Mouse (Mus musculus): ENCODE data around the gene Gm11541.

Gene Gm11541

GRCm38 (mm10) chr11:94676754-94677606 lies 27.3 kb downstream of the Gm11541 start, which contains the start of gene Xylt2:
TSS of gene Xylt2 (minus strand) at chr11:94677515.
- POLR2A ChIA-PET = interaction anchor here (0.6 to 4.0 kb wide), 26 partner anchors 10 to 630 kb away, joined by 3 to 27 read pairs (median 4); partner anchors contain the start of genes Eme1 (in 3 of the 4), Mrpl27 (in 3 of the 4), Lrrc59 (in 1 of the 4) and Ppp1r9b (in 1 of the 4)
- CTCF ChIA-PET = interaction anchor here (0.6 to 1.5 kb wide), 9 partner anchors 20 to 265 kb away, joined by 3 to 6 read pairs (median 3); partner anchors contain the start of gene Lrrc59 (in 1 of the 4)

DNA sequence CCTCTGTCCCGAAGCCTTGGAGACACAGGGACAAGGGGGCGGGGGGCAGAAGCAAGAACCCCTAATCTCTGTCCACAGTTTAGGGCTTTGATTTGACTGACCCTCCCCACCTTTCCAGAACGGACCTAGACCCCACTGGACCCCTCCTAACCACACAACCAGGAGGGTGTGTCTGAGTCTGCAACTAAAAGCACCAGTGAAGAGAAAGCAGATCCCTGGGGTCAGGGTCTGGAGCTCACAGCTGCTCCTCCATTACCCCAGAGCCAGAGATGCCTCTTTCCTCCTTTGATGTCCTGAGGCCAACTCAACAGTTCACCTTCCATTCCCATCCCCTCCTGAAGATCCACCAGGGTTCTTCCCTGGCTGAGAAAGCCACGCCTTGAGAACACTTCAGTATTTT lies 28.0 kb downstream of the Gm11541 start:
- CTCF ChIA-PET = interaction anchor here in 2 of 4 experiments (0.6 to 1.5 kb wide), 2 partner anchors 85 to 266 kb away, joined by 3 to 13 read pairs; no protein-coding TSS in a partner anchor
- POLR2A ChIA-PET = interaction anchor here in 3 of 4 experiments (0.8 to 4.0 kb wide), 21 partner anchors 10 to 629 kb away, joined by 3 to 27 read pairs (median 4); partner anchors contain the start of genes Eme1 (in 3 of the 3), Mrpl27 (in 3 of the 3), Lrrc59 (in 1 of the 3) and Ppp1r9b (in 1 of the 3)

DNA sequence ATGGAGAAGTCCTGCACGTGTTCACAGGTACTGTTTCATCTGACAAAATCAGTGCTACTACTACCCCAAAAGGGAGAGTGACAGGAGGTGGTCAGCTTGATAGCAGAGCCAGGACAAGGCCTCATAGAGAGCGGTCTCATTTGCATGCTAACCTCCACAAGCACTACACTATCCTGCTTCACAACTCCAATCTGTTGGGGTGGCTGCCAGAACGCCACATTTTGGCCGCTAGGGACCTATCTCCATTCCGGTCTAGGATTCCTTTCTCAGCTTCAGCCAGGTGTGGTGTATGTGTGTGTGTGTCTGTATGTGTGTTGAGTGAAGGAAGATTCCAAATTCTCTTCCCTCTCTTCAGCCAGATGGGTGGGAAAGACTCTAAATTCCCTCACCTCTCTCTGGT lies 28.9 kb downstream of the Gm11541 start:
- ChIA-PET CTCF (no interaction called here), POLR2A (interaction anchor here in 2 of 4 experiments (0.5 to 4.0 kb wide), 11 partner anchors 12 to 465 kb away, joined by 3 to 27 read pairs (median 5); partner anchors contain the start of genes Eme1 (in 2 of the 2), Mrpl27 (in 2 of the 2), Lrrc59 (in 1 of the 2) and Tob1 (in 1 of the 2))

DNA sequence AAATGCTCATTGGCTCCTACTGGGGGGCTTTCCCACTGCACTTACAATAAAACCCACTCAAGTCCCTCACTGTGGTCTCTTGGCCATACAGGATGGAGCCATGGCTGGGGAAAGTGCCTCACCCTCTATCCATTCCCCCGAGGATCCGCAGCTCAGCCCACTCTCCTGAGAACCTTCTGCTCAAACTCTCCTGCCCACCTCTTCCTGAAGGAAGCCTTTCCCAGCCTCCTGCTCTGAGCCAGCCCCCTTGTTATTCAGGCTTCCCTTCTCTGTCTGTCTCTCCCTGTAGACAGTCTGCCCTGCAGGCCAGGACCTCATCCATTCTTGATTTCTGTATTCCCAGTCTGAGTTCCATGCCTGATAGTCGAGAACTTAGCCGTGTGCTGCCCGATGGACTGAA lies 29.3 kb downstream of the Gm11541 start:
- ChIA-PET POLR2A (interaction anchor here in 2 of 4 experiments (3.8 to 4.0 kb wide), 2 partner anchors 21 to 45 kb away, joined by 17 to 18 read pairs; partner anchors contain the start of genes Eme1 (in 1 of the 2), Lrrc59 (in 1 of the 2) and Mrpl27 (in 1 of the 2)), CTCF (no interaction called here)

DNA sequence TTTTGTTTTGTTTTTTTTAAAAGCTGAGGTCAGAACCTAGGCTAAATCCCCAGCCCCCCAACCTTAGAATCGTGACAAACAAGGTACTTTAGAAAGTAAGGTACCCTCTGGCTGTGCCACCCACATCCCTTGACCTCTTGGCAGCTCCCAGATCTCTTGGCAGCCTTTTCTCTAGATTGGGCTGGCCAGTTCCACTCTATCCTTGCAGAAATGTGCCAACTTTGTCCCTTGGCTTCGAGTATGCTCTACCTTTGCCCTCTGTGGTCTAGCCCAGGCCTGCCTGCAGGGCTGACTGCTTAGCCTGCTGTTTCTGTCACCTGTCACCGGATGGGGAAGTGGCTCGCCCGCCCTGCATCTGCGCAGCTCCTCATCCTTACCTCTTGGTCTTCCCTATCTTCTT lies 39.0 kb downstream of the Gm11541 start:
- ChIA-PET POLR2A (interaction anchor here in 3 of 4 experiments (0.6 to 3.7 kb wide), 9 partner anchors 12 to 323 kb away, joined by 3 to 27 read pairs (median 4); partner anchors contain the start of genes Eme1 (in 2 of the 3), Mrpl27 (in 2 of the 3) and Xylt2 (in 1 of the 3)), CTCF (no interaction called here)

DNA sequence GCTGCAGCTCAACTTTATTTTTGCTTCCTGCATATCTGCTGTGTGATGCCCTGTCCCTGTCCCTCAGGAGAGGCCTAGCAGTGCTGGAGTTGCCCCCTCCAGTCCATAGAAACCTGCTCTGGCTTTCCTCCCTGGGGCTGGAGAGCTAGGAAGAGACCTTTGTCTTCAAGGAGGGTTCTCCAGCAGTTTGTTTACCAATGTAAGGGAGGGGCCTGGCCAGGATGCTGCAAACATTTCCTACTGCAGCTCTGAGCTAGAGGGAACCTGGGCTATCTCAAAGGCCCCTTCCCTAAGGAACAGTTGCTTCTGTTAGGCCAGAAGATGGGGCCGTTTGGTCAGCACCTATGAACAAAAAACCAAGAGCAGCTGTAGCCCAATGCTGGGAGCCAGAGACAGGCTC lies 43.0 kb downstream of the Gm11541 start:
- ChIA-PET CTCF (interaction anchor here in 2 of 4 experiments (1.1 to 1.4 kb wide), 2 partner anchors 69 kb away, joined by 3 read pairs; no protein-coding TSS in a partner anchor), POLR2A (interaction anchor here in 3 of 4 experiments (0.7 to 4.0 kb wide), 13 partner anchors 8 to 31 kb away, joined by 3 to 24 read pairs (median 5); partner anchors contain the start of gene Xylt2 (in 2 of the 3))

GRCm38 (mm10) chr11:94653663-94654436 lies 50.4 kb downstream of the Gm11541 start, which contains the start of the genes Mrpl27 and Eme1:
TSS of gene Mrpl27 (plus strand) at chr11:94653767.
TSS of gene Eme1 (minus strand) at chr11:94653964.
- ChIA-PET CTCF (interaction anchor here in 2 of 4 experiments (0.6 to 1.0 kb wide), 5 partner anchors 24 to 854 kb away, joined by 3 to 14 read pairs (median 3); partner anchors contain the start of gene Lrrc59 (in 1 of the 2)), POLR2A (interaction anchor here (0.7 to 3.7 kb wide), 38 partner anchors 8 to 443 kb away, joined by 3 to 22 read pairs (median 5); partner anchors contain the start of genes Lrrc59 (in 3 of the 4), Xylt2 (in 3 of the 4), Cacna1g (in 1 of the 4) and Tob1 (in 1 of the 4))

DNA sequence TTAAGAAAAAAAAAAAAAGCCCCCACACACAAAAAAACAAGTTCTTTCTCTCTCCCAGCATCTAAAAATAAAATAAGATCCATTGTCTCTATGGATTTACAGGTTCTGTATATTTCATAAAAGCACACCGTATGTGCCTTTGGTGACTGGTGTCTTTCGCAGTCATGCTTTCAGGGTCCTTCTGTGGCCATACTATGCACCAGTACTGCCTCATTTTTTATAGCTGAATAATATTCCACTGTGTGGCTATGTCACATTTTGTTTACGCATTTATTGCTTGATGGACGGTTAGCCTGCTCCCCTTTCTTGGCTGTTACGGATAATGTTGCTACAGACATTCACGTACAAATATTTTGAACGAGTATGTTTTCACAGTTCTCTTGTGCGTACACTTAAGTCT lies 51.3 kb downstream of the Gm11541 start:
- ChIA-PET POLR2A (interaction anchor here (0.5 to 3.7 kb wide), 26 partner anchors 8 to 442 kb away, joined by 3 to 22 read pairs (median 6); partner anchors contain the start of genes Lrrc59 (in 3 of the 4), Xylt2 (in 3 of the 4), Cacna1g (in 1 of the 4) and Tob1 (in 1 of the 4)), CTCF (no interaction called here)

DNA sequence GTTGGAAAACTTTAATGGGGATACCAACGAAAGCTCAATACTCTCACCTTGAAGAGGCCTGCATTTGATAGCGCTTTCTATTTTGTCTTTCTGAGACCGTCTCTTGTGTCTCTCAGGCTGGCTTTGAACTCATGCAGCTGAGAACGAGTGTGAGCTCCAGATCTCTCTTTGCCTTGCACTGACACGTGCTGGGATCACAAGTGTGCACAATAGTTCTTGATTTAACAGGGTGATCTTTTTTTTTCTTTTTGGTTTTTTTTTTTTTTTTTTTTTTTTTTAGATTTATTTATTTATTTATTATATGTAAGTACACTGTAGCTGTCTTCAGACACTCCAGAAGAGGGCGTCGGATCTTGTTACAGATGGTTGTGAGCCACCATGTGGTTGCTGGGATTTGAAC lies 53.1 kb downstream of the Gm11541 start:
- POLR2A ChIA-PET = interaction anchor here (0.7 to 12.7 kb wide), 12 partner anchors 10 to 135 kb away, joined by 3 to 179 read pairs (median 7); partner anchors contain the start of gene Lrrc59 (in 3 of the 4)
- CTCF ChIA-PET = interaction anchor here in 1 of 4 experiments (0.8 kb wide), 1 partner anchor 22 kb away, joined by 4 read pairs; no protein-coding TSS in a partner anchor

DNA sequence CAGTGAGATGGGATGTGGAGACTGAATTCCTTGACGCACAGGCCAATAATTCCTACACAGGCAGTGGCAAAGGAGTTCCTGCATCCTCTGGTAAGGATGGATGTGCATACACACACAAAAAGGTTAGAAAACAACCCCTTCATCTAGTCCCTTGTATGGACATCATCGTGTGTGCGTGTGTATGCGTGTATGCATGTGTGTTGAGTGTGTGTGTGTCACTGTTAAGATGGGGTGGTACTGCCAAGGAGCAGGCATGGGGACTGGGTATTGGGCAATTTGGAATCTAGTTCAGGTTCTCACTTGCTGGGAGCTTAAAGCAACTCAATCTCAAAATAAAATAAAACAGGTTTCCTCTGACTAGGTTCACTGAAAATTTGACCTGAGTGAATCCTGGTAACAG lies 57.8 kb downstream of the Gm11541 start:
- POLR2A ChIA-PET = interaction anchor here (0.5 to 12.7 kb wide), 13 partner anchors 8 to 80 kb away, joined by 3 to 179 read pairs (median 4); partner anchors contain the start of gene Lrrc59 (in 2 of the 4)

More for the DNA sequence above, 57.8 kb downstream of the Gm11541 start:
- CTCF ChIA-PET = no interaction called here

Measured in embryonic stem cell, embryonic (primary cell).